Mouse (Mus musculus) adrenal gland, postnatal 36 days (tissue): ENCODE results near the gene Phf5a. TPM values are rescaled to one million over a fixed set of nuclear protein-coding genes. Genes with fewer than 3 reads are reported as not detected.

Experiments used
- DNase-seq, 2 experiments: peaks; one replicate each; pipeline ENCODE4 v3.0.0; 2021; ENCODE audit warnings: mixed read lengths in 1 of 2
- total RNA-seq, 2 experiments: library from RNA; stranded (reverse); gene quantifications; 2 replicates each; pipeline ENCODE4 v1.2.3; 2021

Phf5a gene
- total RNA-seq, 2 experiments from 2014 or later: 57.8 to 59.2 TPM

GRCm38 (mm10) chr15:81848301-81848700, 23.4 kb downstream of the Phf5a start:
- peak; percentile 61 to 76 for DNase-seq

- no peak for DNase-seq
Measured at GRCm38 (mm10) chr15:81847861-81848260, 23.9 kb downstream of the Phf5a start.

- no peak for DNase-seq
Measured at GRCm38 (mm10) chr15:81847161-81847560, 24.6 kb downstream of the Phf5a start.

- no peak for DNase-seq
Measured at GRCm38 (mm10) chr15:81846755-81847154, 25.0 kb downstream of the Phf5a start.

- peak; percentile 93 to 94 for DNase-seq
Measured at GRCm38 (mm10) chr15:81845724-81846123, 26.0 kb downstream of the Phf5a start.

- no peak for DNase-seq
Measured at GRCm38 (mm10) chr15:81845033-81845625, 26.6 kb downstream of the Phf5a start.

- no peak for DNase-seq
Measured at GRCm38 (mm10) chr15:81842275-81842674, 29.4 kb downstream of the Phf5a start.

GRCm38 (mm10) chr15:81840306-81840705, 31.4 kb downstream of the Phf5a start:
- DNase-seq: no peak

- peak; percentile 90 to 91 for DNase-seq
Measured at GRCm38 (mm10) chr15:81839634-81840033, 32.1 kb downstream of the Phf5a start.

- no peak for DNase-seq
Measured at GRCm38 (mm10) chr15:81838554-81839235, 33.0 kb downstream of the Phf5a start.

GRCm38 (mm10) chr15:81836966-81837920, 34.5 kb downstream of the Phf5a start:
- DNase-seq: no peak

GRCm38 (mm10) chr15:81836124-81836821, 35.4 kb downstream of the Phf5a start:
- peak; percentile 85 to 89 for DNase-seq

- no peak for DNase-seq
Measured at GRCm38 (mm10) chr15:81835007-81835880, 36.5 kb downstream of the Phf5a start.

GRCm38 (mm10) chr15:81834171-81834841, 37.4 kb downstream of the Phf5a start:
- DNase-seq: no peak

GRCm38 (mm10) chr15:81833481-81833880, 38.2 kb downstream of the Phf5a start:
- DNase-seq: no peak

- DNase-seq: no peak
Measured at GRCm38 (mm10) chr15:81832219-81832618, 39.5 kb downstream of the Phf5a start.

- DNase-seq: peak; percentile 94 to 95
Measured at GRCm38 (mm10) chr15:81831136-81831825, 40.4 kb downstream of the Phf5a start.

- DNase-seq: no peak
Measured at GRCm38 (mm10) chr15:81830530-81830929, 41.2 kb downstream of the Phf5a start.

- no peak for DNase-seq
Measured at GRCm38 (mm10) chr15:81829208-81829580, 42.5 kb downstream of the Phf5a start.
